Mouse (Mus musculus) megakaryocyte, embryonic 14.5 days (primary cell): ENCODE results near the gene Ubl3.

Experiments used
- FLI1 ChIP-seq: IDR thresholded peaks from 2 replicates; pipeline ENCODE4 v1.6.1; 2012; ENCODE audit warnings: low read length, inconsistent platforms, mixed read lengths
- GATA1 ChIP-seq: IDR thresholded peaks from 3 replicates; pipeline ENCODE4 v1.6.1; 2012; ENCODE audit warnings: mixed read lengths, low read length, inconsistent platforms, borderline replicate concordance

DNA sequence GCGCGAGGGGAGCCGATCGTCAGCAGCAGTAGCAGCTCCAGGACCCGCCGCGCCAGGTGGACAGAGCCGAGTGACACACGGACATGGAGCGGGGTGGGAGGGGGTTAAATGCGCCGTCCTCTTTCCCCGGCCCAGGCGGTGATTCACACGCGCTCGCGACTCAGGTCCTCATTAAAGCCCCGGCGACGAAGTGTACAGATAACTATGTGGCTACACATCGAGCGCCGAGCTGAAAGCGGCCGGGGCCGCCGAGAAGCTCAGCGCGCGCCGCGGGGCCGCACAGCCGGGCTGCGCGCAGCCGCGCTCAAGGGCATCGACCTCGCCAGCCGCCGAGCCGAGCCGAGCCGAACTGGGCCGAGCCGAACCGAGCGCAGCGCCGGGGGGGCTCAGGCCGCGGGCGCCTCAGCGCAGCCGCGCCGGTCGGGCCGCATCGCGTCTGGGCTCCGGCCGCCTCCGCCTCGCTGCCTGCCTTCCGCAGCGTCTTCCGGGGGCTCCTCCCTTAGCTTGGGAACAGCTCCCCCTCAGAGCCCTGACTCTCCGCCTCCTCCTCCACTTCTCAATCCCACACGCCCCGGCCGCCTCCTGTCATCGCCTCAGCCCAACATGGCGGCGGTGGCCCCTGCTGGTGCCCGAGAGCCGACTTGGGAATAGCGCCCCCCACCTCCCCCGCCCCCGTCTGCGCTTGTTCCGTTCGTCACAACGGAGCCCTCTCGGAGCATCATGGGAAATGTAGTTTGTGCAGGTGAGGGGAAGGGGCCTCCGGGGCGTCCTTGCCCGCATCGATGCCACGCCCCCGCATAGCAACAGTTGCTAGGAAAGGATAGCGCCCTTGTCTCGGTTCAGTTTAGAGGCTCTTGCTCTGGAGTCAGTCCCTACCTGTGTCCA lies at the start of gene Ubl3:
- TF ChIP-seq GATA1 (no peak), FLI1 (no peak)
